Mouse (Mus musculus) G1E (cell line): Measurements from ENCODE around the gene Egf.

Experiments
- CTCF ChIP-seq: IDR thresholded peaks from 2 replicates; pipeline ENCODE4 v1.5.1; 2012; ENCODE audit warnings: low read depth, low read length, inconsistent platforms, mixed read lengths
- POLR2AphosphoS5 ChIP-seq: IDR thresholded peaks from 2 replicates; pipeline ENCODE4 v1.6.1; 2012; ENCODE audit warnings: low read depth, low read length, inconsistent platforms; ENCODE audit not compliant: insufficient replicate concordance

- TF ChIP-seq CTCF (no peak), POLR2AphosphoS5 (no peak)
Measured at GRCm38 (mm10) chr3:129682389-129682788, 72.7 kb downstream of the Egf start.
